Mouse (Mus musculus): Measurements from ENCODE around the gene Irs1.

- TF ChIP-seq CTCF (IDR thresholded peaks at IDR 0.05; ENCODE audit: extremely low read depth, insufficient read length, insufficient replicate concordance, low read depth, low read length) = no peak
- TF ChIP-seq POLR2A (IDR thresholded peaks at IDR 0.05; ENCODE audit: low read depth, low read length) = no peak
Observed at GRCm38 (mm10) chr1:82292771-82293170, 1.6 kb upstream of the Irs1 start.
